Mouse (Mus musculus): ENCODE measurements around the gene Rnf26. TPM values are rescaled to one million over a fixed set of nuclear protein-coding genes. Genes with fewer than 3 reads are reported as not detected.

Rnf26 gene
- total RNA-seq, 2 experiments from 2014 or later, result 32.7 to 33.1 TPM

DNA sequence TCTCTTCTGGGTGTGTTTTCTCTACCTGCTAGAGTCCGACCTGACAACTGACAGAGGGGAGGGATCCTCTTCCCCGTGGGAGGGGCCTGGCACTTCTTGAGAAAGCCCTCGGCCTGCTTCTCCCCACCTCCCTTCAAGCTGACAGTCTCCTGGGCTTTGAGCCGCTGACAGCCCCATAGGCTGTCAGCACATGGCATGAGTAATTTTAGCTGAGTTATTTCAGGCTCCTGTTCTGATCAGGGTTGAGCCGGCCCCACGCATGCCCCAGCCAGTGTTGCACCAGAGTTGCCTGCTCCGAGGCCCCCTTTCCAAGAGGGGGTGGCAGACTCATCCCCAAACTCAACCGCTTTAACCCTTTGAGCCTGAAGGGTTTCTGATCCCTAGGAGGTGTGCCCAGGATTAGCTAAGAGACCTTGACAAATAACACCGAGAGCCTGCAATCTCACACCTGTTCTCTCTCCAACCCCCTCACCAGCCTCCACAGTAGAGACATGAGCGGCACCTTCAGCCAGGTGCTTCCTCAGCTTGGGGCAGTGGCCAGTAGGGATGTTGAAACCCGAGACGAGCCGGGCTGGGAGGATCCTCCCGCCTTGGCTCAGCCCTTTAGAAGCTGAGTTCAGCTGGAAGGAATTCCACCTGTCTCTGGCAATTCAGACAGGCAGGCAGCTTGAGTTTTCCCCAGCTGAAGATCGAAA is 25.4 kb downstream of the Rnf26 start:
- peak overlapping the region; percentile 96 for H3K27ac ChIP-seq
- no peak for TF ChIP-seq CTCF (IDR thresholded peaks at IDR 0.05)
- intact Hi-C loops (cut with DNase I), result loop anchor here (2.0 to 10.0 kb wide), 3 partner anchors 21 to 343 kb away; partner anchors contain the start of genes Nectin1, Thy1 and Usp2
- DNase-seq (ENCODE audit: extremely low spot score in 1 of 2, low spot score in 2 of 2), result peak in 1 of 2 experiments; percentile 69
- H3K4me3 ChIP-seq, result peak overlapping the region; percentile 81

DNA sequence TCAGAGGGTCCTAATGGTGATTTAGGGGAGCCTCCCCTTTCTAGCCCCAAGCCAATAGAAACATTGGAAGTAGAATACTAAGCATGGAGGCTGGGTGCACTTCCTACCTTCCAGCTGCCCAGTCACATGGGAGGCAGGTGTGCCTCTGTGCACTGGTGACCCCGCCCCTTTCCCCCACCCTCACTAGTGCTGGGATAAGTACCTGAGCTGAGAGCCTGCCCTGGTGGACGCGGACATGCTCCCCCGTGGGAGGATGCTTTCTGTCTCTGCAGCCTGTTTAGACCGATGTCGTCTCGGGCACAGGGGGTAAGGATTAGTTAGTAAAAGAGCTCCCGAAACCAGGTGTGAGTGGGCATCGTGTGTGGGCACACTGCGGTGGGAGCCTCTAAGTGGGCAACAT is 26.4 kb downstream of the Rnf26 start:
- no peak for DNase-seq (ENCODE audit: extremely low spot score in 1 of 2, low spot score in 2 of 2)
- TF ChIP-seq CTCF (IDR thresholded peaks at IDR 0.05), result no peak
- Histone ChIP-seq H3K27ac (peak overlapping the region; percentile 96), H3K4me3 (peak overlapping the region; percentile 81)
- intact Hi-C loops (cut with DNase I), result loop anchor here (2.0 to 10.0 kb wide), 3 partner anchors 20 to 342 kb away; partner anchors contain the start of genes Nectin1, Thy1 and Usp2

DNA sequence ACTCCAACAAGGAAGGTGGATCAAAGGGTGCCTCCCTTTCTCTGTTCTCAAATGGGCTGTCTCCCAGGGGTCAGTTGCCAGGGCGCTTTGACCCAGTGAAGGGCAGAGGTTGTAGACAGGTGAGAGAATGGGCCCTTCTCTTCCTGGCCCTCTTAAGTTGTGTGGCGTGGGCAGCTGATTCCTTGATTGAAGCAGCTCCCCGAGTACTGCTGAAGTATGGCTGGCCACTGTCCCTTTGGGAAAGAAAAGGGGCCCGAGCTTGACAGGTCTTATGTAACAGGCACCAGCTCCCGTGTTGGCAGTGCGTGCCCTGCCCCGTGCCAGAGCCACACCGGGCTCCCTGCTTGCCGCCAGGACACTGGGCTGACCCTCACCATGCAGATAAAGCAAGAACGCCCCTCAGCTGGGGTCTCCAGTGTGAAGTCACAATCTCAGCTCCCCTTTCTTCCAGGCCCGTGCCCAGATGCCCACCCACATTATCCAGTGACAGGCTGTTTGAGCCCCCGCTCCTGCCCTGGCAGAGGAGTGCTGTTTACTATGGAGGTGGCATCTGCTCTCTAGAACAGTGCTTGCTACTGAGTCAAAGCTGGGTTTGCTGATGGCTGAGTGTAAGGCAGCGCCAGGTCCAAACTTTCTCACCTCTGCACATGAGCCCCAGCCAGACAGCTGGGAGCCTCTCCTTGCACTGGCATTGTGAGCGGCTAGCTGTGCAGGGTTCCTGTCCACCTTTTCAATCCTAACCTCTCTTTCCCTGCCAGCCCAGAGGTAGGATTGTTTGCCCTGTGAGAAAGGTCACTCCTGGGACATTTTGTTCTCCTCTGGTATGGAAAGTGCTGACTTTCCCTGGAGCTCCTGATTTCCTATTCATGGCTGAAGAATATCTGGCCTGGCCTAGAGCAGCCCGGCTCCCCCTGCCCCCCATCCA is 27.3 kb downstream of the Rnf26 start:
- no peak for TF ChIP-seq CTCF (IDR thresholded peaks at IDR 0.05)
- Histone ChIP-seq H3K27ac (peak overlapping the region; percentile 96), H3K4me3 (peak overlapping the region; percentile 81)
- peak; percentile 59 to 70 for DNase-seq (ENCODE audit: extremely low spot score in 1 of 2, low spot score in 2 of 2)
- intact Hi-C loops (cut with DNase I), result loop anchor here (2.0 to 10.0 kb wide), 3 partner anchors 19 to 341 kb away; partner anchors contain the start of genes Nectin1, Thy1 and Usp2

DNA sequence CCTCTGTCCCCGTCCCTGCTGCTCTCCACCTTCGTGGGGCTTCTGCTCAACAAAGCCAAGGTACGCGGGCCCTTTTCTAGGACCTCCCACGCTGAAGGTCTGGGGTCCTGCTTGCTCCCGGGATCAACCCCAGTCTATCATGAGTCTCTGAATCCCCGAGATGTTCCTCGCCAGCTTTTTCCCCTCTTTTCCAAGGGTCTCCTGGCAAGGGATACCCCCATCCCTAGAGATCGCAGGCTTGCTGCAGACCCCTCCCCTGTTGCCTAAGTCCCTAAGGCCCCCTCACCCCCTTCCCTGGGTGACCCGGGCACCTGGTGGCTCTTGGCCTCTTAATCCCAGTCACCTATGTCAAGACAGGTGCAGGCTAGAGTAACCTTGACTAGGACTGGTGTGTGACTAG is 28.0 kb downstream of the Rnf26 start:
- DNase-seq (ENCODE audit: extremely low spot score in 1 of 2, low spot score in 2 of 2), result no peak
- no peak for TF ChIP-seq CTCF (IDR thresholded peaks at IDR 0.05)
- H3K27ac ChIP-seq, result peak overlapping the region; percentile 96
- intact Hi-C loops (cut with DNase I), result loop anchor here (10.0 kb wide), 1 partner anchor 340 kb away; the partner anchor contains the start of gene Nectin1
- H3K4me3 ChIP-seq, result peak overlapping the region; percentile 81

DNA sequence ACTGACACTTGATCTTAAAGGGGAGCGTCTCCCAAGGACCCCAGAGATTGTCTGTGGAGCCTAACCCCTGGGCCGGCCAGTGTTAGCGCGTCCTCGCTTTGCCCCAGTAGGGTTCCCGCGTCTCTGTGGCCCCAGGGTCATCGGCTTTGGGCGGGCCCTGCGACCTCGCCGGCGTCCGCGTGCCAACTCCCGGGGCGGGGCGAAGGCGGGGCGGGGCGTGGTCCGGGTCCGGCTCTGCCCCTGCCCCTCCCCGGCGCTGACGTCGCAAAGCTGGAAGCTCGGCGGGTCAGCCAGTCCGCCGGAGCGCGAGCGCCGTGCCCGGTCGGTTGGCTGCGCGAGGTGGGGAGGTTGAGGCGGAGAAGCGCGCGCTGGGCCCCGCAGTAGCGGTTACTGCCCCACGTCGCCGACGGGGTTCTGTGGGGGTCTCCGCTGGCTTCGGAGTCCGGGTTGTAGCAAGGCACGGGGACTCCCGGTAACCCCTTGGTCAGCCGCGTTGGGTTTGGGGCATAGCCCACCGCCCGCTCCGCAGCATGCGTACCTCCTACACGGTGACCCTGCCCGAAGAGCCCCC is 28.6 kb downstream of the Rnf26 start:
- DNase-seq (ENCODE audit: extremely low spot score in 1 of 2, low spot score in 2 of 2), result peak; percentile 91 to 95
- TF ChIP-seq CTCF (IDR thresholded peaks at IDR 0.05), result no peak
- intact Hi-C loops (cut with DNase I), result loop anchor here (10.0 kb wide), 1 partner anchor 340 kb away; the partner anchor contains the start of gene Nectin1
- Histone ChIP-seq H3K4me3 (peak overlapping the region; percentile 81), H3K27ac (peak overlapping the region; percentile 96)

DNA sequence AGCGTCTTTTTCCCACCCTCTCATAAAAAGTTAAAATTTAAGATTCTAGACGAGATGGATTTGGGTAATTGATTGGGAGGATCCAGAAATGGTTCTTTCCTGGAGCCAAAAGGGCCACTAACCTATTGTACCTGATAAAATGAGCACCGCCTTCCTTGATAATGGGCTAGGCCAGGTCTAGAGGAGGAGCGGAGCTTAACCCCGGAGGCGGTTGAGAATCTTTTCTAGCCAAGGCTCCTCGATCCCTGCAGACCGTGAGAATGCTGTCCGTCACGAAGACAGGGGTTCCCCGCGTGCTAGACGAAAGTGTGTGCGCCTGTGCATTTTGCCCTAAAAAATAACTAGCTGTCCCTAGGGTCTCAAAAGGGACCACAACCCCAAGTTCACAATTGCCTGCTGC is 29.1 kb downstream of the Rnf26 start:
- H3K27ac ChIP-seq, result peak overlapping the region; percentile 96
- intact Hi-C loops (cut with DNase I), result loop anchor here (10.0 kb wide), 1 partner anchor 339 kb away; the partner anchor contains the start of gene Nectin1
- no peak for DNase-seq (ENCODE audit: extremely low spot score in 1 of 2, low spot score in 2 of 2)
- TF ChIP-seq CTCF (IDR thresholded peaks at IDR 0.05), result no peak
- H3K4me3 ChIP-seq, result peak overlapping the region; percentile 81

DNA sequence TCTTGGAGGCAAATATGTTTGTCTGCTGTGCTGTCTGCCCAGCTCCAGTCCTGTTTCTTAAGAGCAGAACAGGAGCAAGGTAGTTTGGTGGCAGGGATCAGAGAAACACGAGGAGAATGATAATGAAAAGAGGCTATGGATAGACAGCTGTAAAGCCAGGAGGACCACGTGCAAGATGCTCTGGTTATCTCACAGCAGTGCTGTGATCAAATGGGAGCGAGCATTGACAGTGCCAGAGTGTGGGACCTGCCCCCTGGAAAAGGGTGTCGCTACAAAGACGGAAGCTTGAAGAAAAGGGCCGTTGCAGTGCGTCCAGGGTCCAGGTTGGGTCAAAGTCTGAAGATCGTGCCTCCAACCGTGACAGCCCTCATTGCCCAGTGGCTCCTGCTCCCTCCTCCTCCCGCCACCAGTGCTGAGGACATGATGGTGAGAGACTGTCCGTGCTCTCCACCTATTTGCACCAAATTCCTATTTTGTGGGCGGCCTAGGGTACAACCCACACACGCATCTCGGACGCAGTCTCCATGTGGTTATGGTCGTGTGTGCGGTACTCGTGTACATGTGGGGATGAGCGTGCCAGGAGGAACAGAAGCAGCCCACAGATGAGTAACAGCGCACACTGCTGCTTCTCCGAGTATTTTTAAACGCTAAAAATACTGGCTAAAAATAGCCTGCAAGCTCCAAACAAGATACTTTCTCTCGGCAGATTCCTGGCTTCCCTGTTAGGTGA is 29.8 kb downstream of the Rnf26 start:
- intact Hi-C loops (cut with DNase I), result loop anchor here (10.0 kb wide), 1 partner anchor 339 kb away; the partner anchor contains the start of gene Nectin1
- H3K27ac ChIP-seq, result peak overlapping the region; percentile 96
- peak overlapping the region; percentile 81 for H3K4me3 ChIP-seq
- DNase-seq (ENCODE audit: extremely low spot score in 1 of 2, low spot score in 2 of 2), result peak; percentile 70 to 73
- TF ChIP-seq CTCF (IDR thresholded peaks at IDR 0.05), result no peak

DNA sequence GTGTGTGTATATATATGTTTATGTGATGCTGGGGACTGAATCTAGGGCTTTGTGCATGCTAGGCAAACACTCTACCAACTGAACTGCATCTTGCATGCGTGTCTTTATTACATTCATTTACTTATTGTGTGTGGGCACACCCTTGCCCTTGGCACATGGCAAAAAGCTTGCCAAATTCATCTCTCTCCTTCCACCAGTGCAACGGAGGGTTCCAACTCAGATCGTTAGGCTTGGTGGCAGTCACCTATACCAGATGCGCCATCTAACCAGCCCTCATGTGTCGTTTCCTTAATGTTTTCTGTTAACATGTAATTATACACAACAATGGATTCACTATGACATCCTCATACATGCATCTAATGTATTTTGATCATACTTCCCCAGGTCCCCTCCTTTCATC is 31.1 kb downstream of the Rnf26 start:
- no peak for TF ChIP-seq CTCF (IDR thresholded peaks at IDR 0.05)
- no peak for DNase-seq (ENCODE audit: extremely low spot score in 1 of 2, low spot score in 2 of 2)

DNA sequence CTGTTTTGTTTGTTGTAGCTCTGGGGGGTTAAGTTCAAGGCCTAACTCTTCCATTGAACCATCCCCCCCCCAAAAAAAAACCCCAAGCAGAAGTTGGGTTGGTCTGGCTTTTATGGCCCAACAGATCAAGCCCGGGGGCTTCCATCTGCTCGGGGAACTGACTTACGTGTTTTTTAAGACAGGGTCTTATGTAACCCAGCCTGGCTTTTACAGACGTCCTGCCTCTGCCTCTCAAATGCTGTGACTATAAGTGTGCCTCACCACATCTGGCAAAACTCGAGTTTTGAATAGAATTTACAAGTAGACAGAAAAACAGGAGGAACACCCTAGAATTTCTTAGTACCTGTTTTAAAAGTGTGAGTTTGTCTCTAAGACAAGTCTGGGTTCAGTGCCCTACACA is 31.7 kb downstream of the Rnf26 start:
- Histone ChIP-seq H3K4me3 (no peak overlapping the region), H3K27ac (peak overlapping the region; percentile 91)
- intact Hi-C loops (cut with DNase I), result loop anchor here (10.0 kb wide), 1 partner anchor 337 kb away; the partner anchor contains the start of gene Nectin1
- DNase-seq (ENCODE audit: extremely low spot score in 1 of 2, low spot score in 2 of 2), result no peak
- no peak for TF ChIP-seq CTCF (IDR thresholded peaks at IDR 0.05)

More for the DNA sequence above, 31.1 kb downstream of the Rnf26 start:
- Histone ChIP-seq H3K27ac (no peak overlapping the region), H3K4me3 (no peak overlapping the region)
- intact Hi-C loops (cut with DNase I), result loop anchor here (10.0 kb wide), 1 partner anchor 337 kb away; the partner anchor contains the start of gene Nectin1

DNA sequence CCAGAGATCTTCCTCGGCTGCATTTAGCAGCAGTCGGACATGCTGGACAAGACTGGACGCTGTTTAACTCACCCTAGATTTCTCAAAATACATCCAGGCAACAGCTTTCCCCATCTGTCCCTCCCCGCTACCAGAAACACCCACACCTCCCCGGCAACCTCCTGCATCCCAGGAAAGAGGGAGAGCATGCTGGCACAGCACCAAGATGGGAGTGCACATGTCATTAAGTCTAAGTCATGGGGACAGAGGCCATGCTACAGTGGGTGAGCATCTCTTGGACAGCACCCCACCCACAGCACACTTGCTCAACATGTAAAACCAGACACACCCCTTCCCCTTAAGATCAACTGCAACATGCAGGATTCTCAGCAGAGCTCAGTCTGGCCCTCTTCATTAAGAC is 32.4 kb downstream of the Rnf26 start:
- intact Hi-C loops (cut with DNase I), result loop anchor here (10.0 kb wide), 1 partner anchor 336 kb away; the partner anchor contains the start of gene Nectin1
- Histone ChIP-seq H3K4me3 (no peak overlapping the region), H3K27ac (peak overlapping the region; percentile 91)
- TF ChIP-seq CTCF (IDR thresholded peaks at IDR 0.05), result no peak
- peak in 1 of 2 experiments; percentile 63 for DNase-seq (ENCODE audit: extremely low spot score in 1 of 2, low spot score in 2 of 2)

Measured in left cerebral cortex, adult 2 months (tissue).